Mouse (Mus musculus) intestine, embryonic 14.5 days (tissue): ENCODE results near the gene Atad5. TPM values are rescaled to one million over a fixed set of nuclear protein-coding genes. Genes with fewer than 3 reads are reported as not detected.
"Not testable (repeated sequence)": the region's sequence is repeated elsewhere in the genome, so short reads cannot be mapped to it uniquely, and the experiment has no call there.

Experiments
- ATAC-seq: fragments of 200-750 bp; cut with Nextera tagmentation; replicated peaks from 2 replicates; pipeline ENCODE4 v1.8.0; 2017; ENCODE audit warnings: low read depth, moderate number of reproducible peaks, moderate TSS enrichment, moderate library complexity; ENCODE audit not compliant: low FRiP score, low TSS enrichment
- DNase-seq: peaks from one replicate; pipeline ENCODE4 v3.0.0-alpha.2; 2018; ENCODE audit warnings: low spot score
- H3K27ac ChIP-seq: fragments of 300-500 bp; sonication (generic); 2 replicates; pipeline ENCODE4 v1.5.1; 2014; ENCODE audit warnings: low read depth, mild to moderate bottlenecking, control low read depth
- H3K27me3 ChIP-seq: fragments of 300-500 bp; sonication (generic); replicated peaks from 2 replicates; pipeline ENCODE4 v1.6.1; 2014; ENCODE audit warnings: low read length, control low read depth; ENCODE audit not compliant: control insufficient read depth, insufficient read depth
- H3K36me3 ChIP-seq: fragments of 300-500 bp; sonication (generic); 2 replicates; pipeline ENCODE4 v1.6.1; 2014; ENCODE audit warnings: low read length, control low read depth; ENCODE audit not compliant: control insufficient read depth, insufficient read depth
- H3K4me1 ChIP-seq: fragments of 300-500 bp; sonication (generic); replicated peaks from 2 replicates; pipeline ENCODE4 v1.6.1; 2014; ENCODE audit warnings: low read length, control low read depth, mixed read lengths; ENCODE audit not compliant: control insufficient read depth, insufficient read depth
- H3K4me2 ChIP-seq: fragments of 300-500 bp; sonication (generic); 2 replicates; pipeline ENCODE4 v1.6.1; 2014; ENCODE audit warnings: low read length
- H3K4me3 ChIP-seq: fragments of 300-500 bp; sonication (generic); 2 replicates; pipeline ENCODE4 v1.5.1; 2014; ENCODE audit warnings: low read depth, low read length, control low read depth, mixed read lengths
- H3K9ac ChIP-seq: fragments of 300-500 bp; sonication (generic); 2 replicates; pipeline ENCODE4 v1.6.1; 2014; ENCODE audit warnings: mild to moderate bottlenecking, low read length
- H3K9me3 ChIP-seq: fragments of 300-500 bp; sonication (generic); 2 replicates; pipeline ENCODE4 v1.6.1; 2016; ENCODE audit warnings: low read length, control low read depth; ENCODE audit not compliant: control insufficient read depth
- WGBS: fragments of 180-500 bp; shearing (Covaris S2); extraction: QIAGEN DNeasy Blood & Tissue Kit; methylation state at CpG from one replicate; pipeline ENCODE4 v1.1.7; 2014; 5-methylcytosine and 5-hydroxymethylcytosine counted together
- polyA plus RNA-seq: library from polyadenylated mRNA; unstranded; fragments of >200 nt; fragmentation: Nextera tagmentation; extraction: Ambion mirVana; gene quantifications from 2 replicates; pipeline ENCODE4 v1.2.1, GENCODE M21; 2014

Gene Atad5
- polyA plus RNA-seq, 1 experiment from 2014 or later, result 12.3 TPM

- Histone ChIP-seq H3K4me2 (no peak overlapping the region), H3K4me1 (no peaks in the 10 kb centered on the region), H3K27me3 (no peaks in the 10 kb centered on the region), H3K9ac (no peak overlapping the region), H3K9me3 (no peaks in the 10 kb centered on the region), H3K4me3 (no peak overlapping the region), H3K36me3 (no peaks in the 10 kb centered on the region), H3K27ac (no peak overlapping the region)
- 82% methylated on average over 11 of the region's 11 CpGs for WGBS
- ATAC-seq (no peak), DNase-seq (no peak)
Observed at GRCm38 (mm10) chr11:80173963-80174670, 84.9 kb downstream of the Atad5 start.

GRCm38 (mm10) chr11:80176911-80177895 lies 88.0 kb downstream of the Atad5 start:
- Histone ChIP-seq H3K9me3 (no peaks in the 10 kb centered on the region), H3K36me3 (no peaks in the 10 kb centered on the region), H3K9ac (no peak overlapping the region), H3K4me2 (no peak overlapping the region), H3K27ac (no peak overlapping the region), H3K4me1 (no peaks in the 10 kb centered on the region), H3K27me3 (no peaks in the 10 kb centered on the region), H3K4me3 (no peak overlapping the region)
- DNase-seq (no peak), ATAC-seq (no peak)
- WGBS, result 74% methylated on average over 11 of the region's 11 CpGs

- 83% methylated on average over 8 of the region's 8 CpGs for WGBS
- Histone ChIP-seq H3K4me2 (no peak overlapping the region), H3K27me3 (no peaks in the 10 kb centered on the region), H3K4me3 (no peak overlapping the region), H3K27ac (no peak overlapping the region), H3K36me3 (no peaks in the 10 kb centered on the region), H3K4me1 (no peaks in the 10 kb centered on the region), H3K9ac (no peak overlapping the region), H3K9me3 (no peaks in the 10 kb centered on the region)
- no peak for ATAC-seq
- no peak for DNase-seq
Observed at GRCm38 (mm10) chr11:80178316-80178715, 89.1 kb downstream of the Atad5 start.

- ATAC-seq, result no peak
- Histone ChIP-seq H3K27me3 (no peaks in the 10 kb centered on the region), H3K4me1 (no peaks in the 10 kb centered on the region), H3K9me3 (no peaks in the 10 kb centered on the region), H3K4me3 (no peak overlapping the region), H3K4me2 (no peak overlapping the region), H3K27ac (no peak overlapping the region), H3K9ac (no peak overlapping the region), H3K36me3 (no peaks in the 10 kb centered on the region)
- no peak for DNase-seq
- WGBS, result 71% methylated on average over 5 of the region's 5 CpGs
Observed at GRCm38 (mm10) chr11:80181021-80181749, 92.0 kb downstream of the Atad5 start.

DNA sequence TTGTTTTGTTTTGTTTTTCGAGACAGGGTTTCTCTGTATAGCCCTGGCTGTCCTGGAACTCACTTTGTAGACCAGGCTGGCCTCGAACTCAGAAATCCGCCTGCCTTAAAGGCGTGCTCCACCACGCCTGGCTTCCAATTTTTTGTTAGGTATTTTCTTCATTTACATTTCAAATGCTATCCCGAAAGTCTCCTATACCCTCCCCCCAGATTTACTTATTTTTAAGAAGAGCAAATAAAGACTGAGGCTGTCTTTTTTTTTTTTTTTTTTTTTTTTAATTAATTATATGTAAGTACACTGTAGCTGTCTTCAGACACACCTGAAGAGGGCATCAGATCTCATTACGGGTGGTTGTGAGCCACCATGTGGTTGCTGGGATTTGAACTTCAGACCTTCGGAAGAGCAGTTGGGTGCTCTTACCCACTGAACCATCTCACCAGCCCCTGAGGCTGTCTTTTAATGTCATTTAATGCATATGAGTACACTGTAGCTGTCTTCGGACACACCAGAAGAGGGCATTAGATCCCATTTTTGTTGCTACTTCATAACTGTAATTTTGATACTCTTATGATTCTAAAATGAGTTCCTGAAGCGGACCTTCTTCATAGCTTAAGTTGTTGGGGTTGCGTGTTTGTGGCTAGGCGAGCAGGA lies 94.0 kb downstream of the Atad5 start:
- not testable (repeated sequence) for H3K36me3 ChIP-seq, H3K4me1 ChIP-seq, DNase-seq, H3K27ac ChIP-seq, H3K9me3 ChIP-seq, H3K27me3 ChIP-seq
- peak overlapping the region; percentile 64 for H3K4me3 ChIP-seq
- ATAC-seq, result peak; percentile 80
- peak overlapping the region; percentile 56 for H3K4me2 ChIP-seq
- H3K9ac ChIP-seq, result peak overlapping the region; percentile 66
- 46% methylated on average over 12 of the region's 12 CpGs for WGBS

- Histone ChIP-seq H3K27me3 (no peaks in the 10 kb centered on the region), H3K27ac (peak within 1 kb of the TSS; percentile 76), H3K4me2 (peak within 1 kb of the TSS; percentile 56), H3K4me1 (no peaks in the 10 kb centered on the region), H3K9me3 (no peaks in the 10 kb centered on the region), H3K36me3 (no peaks in the 10 kb centered on the region), H3K9ac (peak within 1 kb of the TSS; percentile 66), H3K4me3 (peak within 1 kb of the TSS; percentile 64)
- ATAC-seq (peak; percentile 96), DNase-seq (peak; percentile 90)
- WGBS, result 2% methylated on average over 33 of the region's 33 CpGs
Observed at GRCm38 (mm10) chr11:80183705-80184255, 94.6 kb downstream of the Atad5 start, which contains the start of gene Rnf135. Gene Rnf135, plus strand, starts transcription at chr11:80183851.

GRCm38 (mm10) chr11:80184531-80185071 lies 95.4 kb downstream of the Atad5 start:
- DNase-seq (no peak), ATAC-seq (no peak)
- Histone ChIP-seq H3K4me3 (peak overlapping the region; percentile 64), H3K27ac (no peak overlapping the region), H3K4me2 (peak overlapping the region; percentile 56), H3K27me3 (no peaks in the 10 kb centered on the region), H3K36me3 (no peaks in the 10 kb centered on the region), H3K9me3 (no peaks in the 10 kb centered on the region), H3K4me1 (no peaks in the 10 kb centered on the region), H3K9ac (no peak overlapping the region)
- WGBS, result 86% methylated on average over 6 of the region's 6 CpGs
